Mouse (Mus musculus): ENCODE measurements around the gene Faap100. TPM values are rescaled to one million over a fixed set of nuclear protein-coding genes. Genes with fewer than 3 reads are reported as not detected.

Gene Faap100
- total RNA-seq, 2 experiments from 2014 or later, result 16.2 to 17.1 TPM

- DNase-seq (ENCODE audit: extremely low spot score in 1 of 2, low spot score in 1 of 2), result no peak
Measured at GRCm38 (mm10) chr11:120377337-120377736, 1.2 kb downstream of the Faap100 start.

DNA sequence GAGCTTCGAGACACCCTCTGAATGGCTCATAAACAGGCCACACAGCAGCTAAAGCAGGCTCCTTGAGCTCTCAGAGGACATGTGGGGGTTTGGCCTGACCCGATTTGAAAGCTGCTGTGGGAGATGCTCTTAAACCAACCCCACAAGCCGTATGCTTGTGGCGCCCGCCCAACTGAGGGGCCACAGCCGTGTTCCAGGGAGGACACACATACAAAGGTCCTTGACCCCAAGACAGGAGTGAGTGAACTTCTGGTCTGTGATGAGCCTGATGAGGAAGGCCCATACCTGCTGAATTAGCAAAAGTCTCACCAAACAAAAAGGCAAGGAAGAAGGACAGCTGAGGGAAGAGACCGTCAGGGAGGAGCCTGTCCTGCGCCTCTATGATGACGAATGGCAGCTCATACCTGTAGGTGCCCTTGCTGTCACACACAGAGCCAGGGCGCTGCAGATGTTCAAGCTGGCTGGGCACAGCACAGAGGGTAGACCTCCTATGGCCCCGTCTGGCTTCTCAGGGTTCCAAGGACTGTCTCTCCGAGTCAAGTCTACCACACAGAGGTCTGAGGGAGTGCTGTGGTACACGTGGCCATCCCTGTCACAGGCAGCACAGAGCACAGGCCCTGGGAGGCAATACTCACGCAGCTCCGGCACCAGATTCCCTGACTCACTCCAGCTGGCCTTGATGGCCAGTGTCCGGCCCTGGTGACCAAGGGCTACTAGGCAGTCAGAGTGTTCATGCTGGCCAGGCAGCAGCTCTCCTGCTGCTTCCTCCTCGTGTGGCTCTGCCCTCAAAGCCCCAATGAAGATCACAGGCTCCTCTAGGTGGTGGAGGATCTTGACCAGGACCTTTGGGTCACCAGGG, 2.0 kb downstream of the Faap100 start:
- no peak for DNase-seq (ENCODE audit: extremely low spot score in 1 of 2, low spot score in 1 of 2)

GRCm38 (mm10) chr11:120375324-120375723, 3.2 kb downstream of the Faap100 start:
- no peak for DNase-seq (ENCODE audit: extremely low spot score in 1 of 2, low spot score in 1 of 2)

GRCm38 (mm10) chr11:120373820-120374586, 4.6 kb downstream of the Faap100 start:
- DNase-seq (ENCODE audit: extremely low spot score in 1 of 2, low spot score in 1 of 2), result no peak

GRCm38 (mm10) chr11:120373025-120373424, 5.5 kb downstream of the Faap100 start:
- DNase-seq (ENCODE audit: extremely low spot score in 1 of 2, low spot score in 1 of 2), result no peak

GRCm38 (mm10) chr11:120369656-120370055, 8.9 kb downstream of the Faap100 start:
- DNase-seq (ENCODE audit: extremely low spot score in 1 of 2, low spot score in 1 of 2), result peak in 1 of 2 experiments; percentile 69

DNA sequence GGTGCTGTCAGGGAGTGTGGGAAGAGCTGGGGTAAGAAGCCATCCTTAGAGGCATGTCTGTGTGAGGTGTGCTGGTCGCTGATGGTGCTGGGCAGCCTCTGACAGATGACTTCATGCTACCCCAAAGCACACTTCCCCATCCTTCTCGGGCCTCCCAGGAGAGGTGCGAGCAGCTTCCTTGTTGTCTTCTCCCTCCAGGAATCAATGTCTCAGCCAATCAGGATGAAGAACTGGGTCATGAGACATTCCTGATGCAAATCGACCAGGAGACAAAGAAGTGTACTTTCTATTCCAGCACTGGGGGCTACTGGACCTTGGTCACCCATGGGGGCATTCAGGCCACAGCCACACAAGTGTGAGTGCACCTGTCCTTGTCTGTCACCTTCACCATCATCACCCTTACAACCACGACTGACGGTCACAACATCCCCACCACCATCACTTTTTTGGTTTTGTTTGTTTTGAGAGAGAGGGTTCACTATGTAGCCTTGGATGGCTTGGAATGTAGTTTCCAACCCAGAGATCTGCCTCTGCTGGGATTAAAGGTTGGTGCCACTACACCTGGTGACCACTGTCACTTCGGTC, 12.0 kb downstream of the Faap100 start:
- no peak for DNase-seq (ENCODE audit: extremely low spot score in 1 of 2, low spot score in 1 of 2)

DNA sequence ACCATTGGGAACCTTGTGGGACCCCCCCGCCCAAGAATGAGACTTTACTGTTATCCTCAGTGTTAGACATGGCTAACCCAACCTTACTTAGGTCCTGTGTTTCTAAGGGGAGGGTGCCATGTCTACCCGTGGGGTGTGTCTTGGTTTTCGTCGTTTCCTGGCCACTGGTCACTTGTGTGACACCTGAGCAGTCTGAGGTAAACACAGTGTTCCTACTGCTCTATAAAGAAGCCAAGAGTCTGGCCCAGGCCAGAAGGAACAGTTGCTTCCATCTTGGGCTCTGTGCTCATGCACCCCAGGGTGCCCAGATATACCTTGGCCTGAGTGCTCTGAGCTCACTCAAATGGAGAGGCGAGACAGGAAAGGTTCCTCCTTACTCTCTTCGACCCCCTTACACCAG, 15.7 kb downstream of the Faap100 start:
- no peak for DNase-seq (ENCODE audit: extremely low spot score in 1 of 2, low spot score in 1 of 2)

DNA sequence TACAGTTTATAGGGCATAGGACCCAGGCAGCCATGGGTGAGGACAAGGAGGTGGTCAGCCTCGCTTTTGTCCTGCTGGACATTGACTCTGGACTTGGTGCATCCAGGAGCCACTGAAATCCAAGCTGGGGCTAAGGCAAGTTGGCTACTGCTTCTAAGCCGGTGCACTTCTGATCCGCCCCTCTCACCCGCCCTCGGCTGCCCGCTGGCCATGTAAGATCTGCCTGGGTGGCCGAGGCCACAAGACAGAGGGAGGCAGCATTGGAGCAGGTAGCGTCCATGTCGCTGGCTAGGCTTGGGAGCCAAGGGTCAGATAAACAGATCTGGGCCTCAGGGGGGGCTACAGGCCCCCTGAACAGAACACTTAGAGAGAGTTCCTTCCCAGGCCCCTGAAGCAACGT, 17.3 kb downstream of the Faap100 start, which contains the start of gene Fscn2:
Fscn2 (plus strand) TSS at position 240 of the 400 bp plus-strand sequence.
- DNase-seq (ENCODE audit: extremely low spot score in 1 of 2, low spot score in 1 of 2), result no peak

GRCm38 (mm10) chr11:120360755-120361154, 17.8 kb downstream of the Faap100 start:
- DNase-seq (ENCODE audit: extremely low spot score in 1 of 2, low spot score in 1 of 2), result no peak

- no peak for DNase-seq (ENCODE audit: extremely low spot score in 1 of 2, low spot score in 1 of 2)
Measured at GRCm38 (mm10) chr11:120360062-120360461, 18.5 kb downstream of the Faap100 start.

- no peak for DNase-seq (ENCODE audit: extremely low spot score in 1 of 2, low spot score in 1 of 2)
Measured at GRCm38 (mm10) chr11:120359391-120359790, 19.2 kb downstream of the Faap100 start.

DNA sequence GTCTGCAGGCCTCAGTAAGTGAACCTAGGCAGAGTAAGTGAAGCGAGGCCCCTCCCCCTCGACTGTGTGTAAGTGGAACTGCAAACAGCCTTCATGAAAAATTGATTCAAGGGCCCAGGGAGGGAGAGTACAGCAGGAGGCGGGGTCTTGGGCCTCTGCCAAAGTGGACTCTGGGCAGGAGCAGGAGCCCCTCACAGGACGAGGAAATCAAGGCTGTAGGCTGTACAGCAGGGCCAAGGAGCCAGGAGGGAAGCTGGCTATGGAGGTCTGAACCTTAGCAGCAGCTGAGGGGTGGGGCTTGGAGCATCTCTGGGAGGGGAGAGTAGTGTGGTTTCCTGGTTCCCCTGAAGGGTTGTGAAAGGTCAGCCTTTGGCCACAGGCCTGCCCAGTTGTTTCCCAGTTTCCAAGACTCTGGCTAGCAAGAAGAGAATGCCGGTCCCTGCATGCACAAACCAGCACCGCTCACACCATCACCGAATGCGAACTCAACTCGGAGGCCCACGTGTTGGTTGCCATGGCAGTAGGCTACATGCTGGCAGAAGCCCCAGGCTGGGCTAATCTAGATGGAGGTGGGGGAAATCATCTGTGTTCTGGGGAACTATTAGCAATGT, 20.7 kb downstream of the Faap100 start:
- peak; percentile 58 to 66 for DNase-seq (ENCODE audit: extremely low spot score in 1 of 2, low spot score in 1 of 2)

- DNase-seq (ENCODE audit: extremely low spot score in 1 of 2, low spot score in 1 of 2), result peak in 1 of 2 experiments; percentile 2
Measured at GRCm38 (mm10) chr11:120356900-120357299, 21.7 kb downstream of the Faap100 start.

DNA sequence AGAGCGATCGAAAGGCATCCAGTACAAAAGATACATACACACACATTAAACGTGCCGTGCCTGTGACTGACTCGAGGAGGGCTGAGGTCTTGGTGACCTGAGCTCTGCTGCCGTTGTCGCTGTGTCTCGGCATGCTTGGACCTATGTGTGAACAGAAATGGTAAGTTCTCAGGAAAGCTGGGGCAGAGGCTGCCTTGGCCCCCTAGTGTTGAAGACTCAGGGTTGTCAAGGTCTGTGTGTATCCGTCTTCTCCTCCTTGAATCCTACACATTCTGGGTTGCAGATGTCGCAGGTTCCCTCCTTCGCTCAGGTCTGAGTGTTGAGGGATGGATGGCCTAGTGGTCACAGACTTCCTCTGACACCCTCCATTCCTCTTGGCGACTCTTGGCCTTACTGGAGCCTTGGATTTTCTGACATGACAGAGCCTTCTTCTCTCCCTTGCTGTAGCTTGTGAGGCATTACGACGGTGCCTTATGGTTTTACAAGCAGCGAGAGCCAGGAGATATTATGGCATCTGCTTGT, 22.2 kb downstream of the Faap100 start:
- no peak for DNase-seq (ENCODE audit: extremely low spot score in 1 of 2, low spot score in 1 of 2)

GRCm38 (mm10) chr11:120355277-120356039, 23.1 kb downstream of the Faap100 start:
- no peak for DNase-seq (ENCODE audit: extremely low spot score in 1 of 2, low spot score in 1 of 2)

- peak; percentile 3 to 6 for DNase-seq (ENCODE audit: extremely low spot score in 1 of 2, low spot score in 1 of 2)
Measured at GRCm38 (mm10) chr11:120354304-120355276, 24.0 kb downstream of the Faap100 start.

DNA sequence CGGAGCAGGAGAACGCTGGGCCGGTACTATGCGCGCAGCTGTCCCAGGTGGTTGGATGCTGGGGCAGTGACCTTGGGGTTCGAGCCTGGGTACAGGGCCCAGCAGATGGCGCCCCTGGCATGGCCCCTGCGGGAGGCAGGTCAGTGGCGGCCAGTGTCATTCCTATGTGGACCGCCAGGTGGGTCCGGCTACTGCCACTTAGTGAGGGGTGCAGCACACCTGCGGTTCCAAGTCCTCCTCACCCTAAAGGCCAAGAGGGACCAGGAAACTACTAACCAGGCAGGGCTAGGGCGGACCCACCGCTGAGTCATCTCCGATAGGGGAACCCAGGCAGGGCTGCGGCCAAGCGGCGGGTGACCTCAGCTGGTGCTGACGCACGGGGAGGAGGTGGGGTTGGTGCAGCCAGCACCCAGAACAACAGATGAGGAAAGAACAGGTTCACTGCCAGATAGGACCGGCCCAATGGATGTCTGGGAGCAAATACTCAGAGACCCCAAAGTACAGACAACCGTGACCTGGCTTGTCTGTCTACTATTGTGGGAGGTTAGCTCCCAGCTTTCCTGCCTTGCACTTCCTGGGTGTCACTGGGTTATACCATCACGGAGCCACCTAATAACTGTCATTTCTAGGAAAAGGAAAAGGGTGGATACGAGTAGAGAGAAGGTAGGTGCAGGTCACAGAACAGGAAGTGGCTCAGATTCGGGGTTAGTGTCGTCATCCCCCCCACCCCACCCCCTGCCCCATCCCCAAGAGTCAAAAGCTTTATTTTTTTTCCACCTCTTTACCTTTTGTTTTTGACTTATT, 24.9 kb downstream of the Faap100 start:
- DNase-seq (ENCODE audit: extremely low spot score in 1 of 2, low spot score in 1 of 2), result peak in 1 of 2 experiments; percentile 60

All from layer of hippocampus, postnatal 25 days (tissue).